Mouse (Mus musculus): Measurements from ENCODE around the gene Ercc8. TPM values are rescaled to one million over a fixed set of nuclear protein-coding genes. Genes with fewer than 3 reads are reported as not detected.

Gene Ercc8
- total and polyA plus RNA-seq, 3 experiments: 15.9 to 22.2 TPM; not detected in 1

- no peak for TF ChIP-seq ETS1 (IDR thresholded peaks at IDR 0.05; ENCODE audit: low read depth, low read length)
- peak; percentile 41; the same call in 1 of the 2 replicates for TF ChIP-seq MXI1 (IDR thresholded peaks at IDR 0.05; ENCODE audit: low read depth, low read length)
- Histone ChIP-seq H3K79me2 (ENCODE audit: control insufficient read depth, insufficient read depth, low read length, poor library complexity) (peaks cover 5% of the 10 kb centered on the region), H3K9ac (ENCODE audit: control insufficient read depth, low read depth, low read length, poor library complexity, severe bottlenecking) (peak overlapping the region; percentile 35; the same call in 1 of the 2 replicates), H3K36me3 (ENCODE audit: control insufficient read depth in 1 of 2, insufficient read depth in 2 of 2, low read length in 2 of 2) (peaks cover 0 to 22% of the 10 kb centered on the region in 2 experiments; a peak in 3 of 4 replicates), H3K4me1 (ENCODE audit: control insufficient read depth in 1 of 2, insufficient read depth in 2 of 2, low read length in 2 of 2) (peaks cover 0 to 18% of the 10 kb centered on the region in 2 experiments; a peak in 3 of 4 replicates), H3K27ac (ENCODE audit: control insufficient read depth, low read depth, low read length) (no peak overlapping the region; the same call in 1 of the 2 replicates), H3K27me3 (ENCODE audit: control insufficient read depth in 1 of 2, insufficient read depth in 2 of 2, low read length in 2 of 2) (no peaks in the 10 kb centered on the region), H3K9me3 (replicated peaks; ENCODE audit: insufficient read depth, low read length) (no peaks in the 10 kb centered on the region), H3K4me3 (ENCODE audit: control insufficient read depth in 1 of 2, insufficient read depth in 1 of 2, low read depth in 2 of 2, low read length in 2 of 2) (no peak overlapping the region)
- DNase-seq (ENCODE audit: low read depth, low spot score): peak; percentile 28
These were observed 29.5 kb downstream of the Ercc8 start for GRCm38 (mm10) chr13:108187994-108188393.

GRCm38 (mm10) chr13:108191074-108191720 lies 32.7 kb downstream of the Ercc8 start:
- no peak overlapping the region for H3K9ac ChIP-seq (ENCODE audit: control insufficient read depth, low read depth, low read length, poor library complexity, severe bottlenecking)
- TF ChIP-seq RAD21 (IDR thresholded peaks at IDR 0.05; ENCODE audit: low read depth, low read length) (peak; percentile 84), MAX (IDR thresholded peaks at IDR 0.05; ENCODE audit: low read length) (no peak), CTCF (IDR thresholded peaks at IDR 0.05 in 2 of 3, conservative IDR thresholded peaks at IDR 0.05 in 1 of 3; ENCODE audit: control insufficient read depth in 1 of 3, insufficient read depth in 1 of 3, low read depth in 2 of 3, low read length in 3 of 3, poor library complexity in 1 of 3, severe bottlenecking in 1 of 3) (peak; percentile 46 to 80 (median 67)), SIN3A (IDR thresholded peaks at IDR 0.05; ENCODE audit: low read length) (peak; percentile 52), ZC3H11A (IDR thresholded peaks at IDR 0.05; ENCODE audit: low read depth, low read length) (peak; percentile 79), SMC3 (IDR thresholded peaks at IDR 0.05; ENCODE audit: low read depth, low read length) (peak; percentile 87), NRF1 (IDR thresholded peaks at IDR 0.05; ENCODE audit: insufficient read depth, low read depth, low read length, poor library complexity, severe bottlenecking) (no peak), MYC (IDR thresholded peaks at IDR 0.05; ENCODE audit: low read depth, low read length) (no peak)
- H3K79me2 ChIP-seq (ENCODE audit: control insufficient read depth, insufficient read depth, low read length, poor library complexity): peaks cover 5% of the 10 kb centered on the region
- H3K9me3 ChIP-seq (replicated peaks; ENCODE audit: insufficient read depth, low read length): no peaks in the 10 kb centered on the region
- no peak overlapping the region for H3K4me3 ChIP-seq (ENCODE audit: control insufficient read depth in 1 of 2, insufficient read depth in 1 of 2, low read depth in 2 of 2, low read length in 2 of 2)
- H3K36me3 ChIP-seq (ENCODE audit: control insufficient read depth in 1 of 2, insufficient read depth in 2 of 2, low read length in 2 of 2): peaks cover 0 to 14% of the 10 kb centered on the region in 2 experiments; a peak in 2 of 4 replicates
- DNase-seq (ENCODE audit: low read depth, low spot score): peak; percentile 70
- no peak overlapping the region for H3K27ac ChIP-seq (ENCODE audit: control insufficient read depth, low read depth, low read length)
- no peaks in the 10 kb centered on the region for H3K27me3 ChIP-seq (ENCODE audit: control insufficient read depth in 1 of 2, insufficient read depth in 2 of 2, low read length in 2 of 2)
- H3K4me1 ChIP-seq (ENCODE audit: control insufficient read depth in 1 of 2, insufficient read depth in 2 of 2, low read length in 2 of 2): peaks cover 0 to 15% of the 10 kb centered on the region in 2 experiments; a peak in 3 of 4 replicates

GRCm38 (mm10) chr13:108195474-108195873 lies 36.9 kb downstream of the Ercc8 start:
- H3K4me1 ChIP-seq (ENCODE audit: control insufficient read depth in 1 of 2, insufficient read depth in 2 of 2, low read length in 2 of 2): peaks cover 0 to 2% of the 10 kb centered on the region in 2 experiments; a peak in 2 of 4 replicates
- H3K79me2 ChIP-seq (ENCODE audit: control insufficient read depth, insufficient read depth, low read length, poor library complexity): no peaks in the 10 kb centered on the region; the same call in 1 of the 2 replicates
- H3K27ac ChIP-seq (ENCODE audit: control insufficient read depth, low read depth, low read length): no peak overlapping the region
- H3K36me3 ChIP-seq (ENCODE audit: control insufficient read depth in 1 of 2, insufficient read depth in 2 of 2, low read length in 2 of 2): peaks cover 0 to 3% of the 10 kb centered on the region in 2 experiments; a peak in 2 of 4 replicates
- no peak for DNase-seq (ENCODE audit: low read depth, low spot score)
- H3K9ac ChIP-seq (ENCODE audit: control insufficient read depth, low read depth, low read length, poor library complexity, severe bottlenecking): no peak overlapping the region
- H3K9me3 ChIP-seq (replicated peaks; ENCODE audit: insufficient read depth, low read length): no peaks in the 10 kb centered on the region
- H3K27me3 ChIP-seq (ENCODE audit: control insufficient read depth in 1 of 2, insufficient read depth in 2 of 2, low read length in 2 of 2): no peaks in the 10 kb centered on the region
- H3K4me3 ChIP-seq (ENCODE audit: control insufficient read depth in 1 of 2, insufficient read depth in 1 of 2, low read depth in 2 of 2, low read length in 2 of 2): no peak overlapping the region
- no peak for TF ChIP-seq SMC3 (IDR thresholded peaks at IDR 0.05; ENCODE audit: low read depth, low read length)
- TF ChIP-seq KAT2A (conservative IDR thresholded peaks at IDR 0.05; ENCODE audit: low read depth, low read length): no peak
- TF ChIP-seq CHD2 (IDR thresholded peaks at IDR 0.05; ENCODE audit: low read length): no peak
- TF ChIP-seq ETS1 (IDR thresholded peaks at IDR 0.05; ENCODE audit: low read depth, low read length): no peak
- no peak for TF ChIP-seq POLR2AphosphoS2 (IDR thresholded peaks at IDR 0.05; ENCODE audit: low read length)
- no peak for TF ChIP-seq GATA1 (IDR thresholded peaks at IDR 0.05; ENCODE audit: low read depth, low read length)
- TF ChIP-seq MAX (IDR thresholded peaks at IDR 0.05; ENCODE audit: low read length): no peak
- TF ChIP-seq POLR2A (IDR thresholded peaks at IDR 0.05; ENCODE audit: control insufficient read depth in 1 of 2, insufficient read depth in 1 of 2, low read depth in 1 of 2, low read length in 2 of 2, poor library complexity in 1 of 2): no peak
- TF ChIP-seq JUND (IDR thresholded peaks at IDR 0.05; ENCODE audit: low read depth, low read length): no peak
- no peak for TF ChIP-seq UBTF (IDR thresholded peaks at IDR 0.05; ENCODE audit: borderline replicate concordance, insufficient read depth, low read depth, low read length)
- TF ChIP-seq ZMIZ1 (IDR thresholded peaks at IDR 0.05; ENCODE audit: low read depth, low read length): no peak
- no peak for TF ChIP-seq MEF2A (IDR thresholded peaks at IDR 0.05; ENCODE audit: extremely low read depth, insufficient replicate concordance, low read depth, low read length, poor library complexity, severe bottlenecking)
- no peak for TF ChIP-seq MAFK (IDR thresholded peaks at IDR 0.05; ENCODE audit: borderline replicate concordance, low read depth, low read length)
- TF ChIP-seq EP300 (IDR thresholded peaks at IDR 0.05; ENCODE audit: low read depth in 1 of 2, low read length in 2 of 2): no peak
